Mouse (Mus musculus) CH12.LX (cell line): Measurements from ENCODE around the gene Rb1. TPM values are rescaled to one million over a fixed set of nuclear protein-coding genes. Genes with fewer than 3 reads are reported as not detected.

Source experiments
- DNase-seq: peaks from one replicate; pipeline ENCODE4 v3.0.0-alpha.2; 2013; ENCODE audit errors: extremely low read depth
- H3K27ac ChIP-seq: 2 replicates; pipeline ENCODE4 v1.5.1; 2012; ENCODE audit warnings: low read depth, mild to moderate bottlenecking, control low read depth, moderate library complexity; ENCODE audit not compliant: insufficient read depth
- H3K27me3 ChIP-seq: replicated peaks from 2 replicates; pipeline ENCODE3; 2012; ENCODE audit warnings: inconsistent platforms
- H3K36me3 ChIP-seq, 2 experiments: replicated peaks in 1 of 2; 2 replicates each; pipeline versions ENCODE3 to v1.6.1; 2012; ENCODE audit warnings: inconsistent platforms in 1 of 2, low read length in 1 of 2, mild to moderate bottlenecking in 1 of 2, mixed read lengths in 1 of 2, moderate library complexity in 1 of 2; ENCODE audit not compliant: control insufficient read depth in 1 of 2, insufficient read depth in 1 of 2
- H3K4me1 ChIP-seq, 2 experiments: 2 replicates each; pipeline ENCODE4 v1.6.1; 2012; ENCODE audit warnings: inconsistent platforms in 1 of 2, moderate library complexity in 1 of 2; ENCODE audit not compliant: insufficient read depth in 2 of 2, control insufficient read depth in 1 of 2
- H3K4me2 ChIP-seq: 2 replicates; pipeline ENCODE4 v1.6.1; 2012; ENCODE audit warnings: low read depth, mild to moderate bottlenecking, control low read depth; ENCODE audit not compliant: poor library complexity, insufficient read depth, severe bottlenecking
- H3K4me3 ChIP-seq, 3 experiments: fragments of 150-350 bp in 1 of 3; sonication (generic) in 1 of 3; replicated peaks in 1 of 3; 2 replicates each; pipeline versions ENCODE3 to v1.5.1; 2011 to 2012; ENCODE audit warnings: low read depth in 2 of 3, low read length in 2 of 3, mild to moderate bottlenecking in 2 of 3, moderate library complexity in 2 of 3, control low read depth in 1 of 3, improper control_type of control experiment in 1 of 3, inconsistent platforms in 1 of 3, mixed read lengths in 1 of 3; ENCODE audit not compliant: poor library complexity in 1 of 3
- H3K79me2 ChIP-seq: replicated peaks from 2 replicates; pipeline ENCODE4 v1.6.1; 2012; ENCODE audit warnings: mild to moderate bottlenecking, moderate library complexity; ENCODE audit not compliant: control insufficient read depth, poor library complexity, insufficient read depth, severe bottlenecking; ENCODE audit errors: extremely low read depth
- H3K9ac ChIP-seq: 2 replicates; pipeline ENCODE4 v1.6.1; 2012; ENCODE audit warnings: low read depth, mild to moderate bottlenecking, control low read depth, moderate library complexity; ENCODE audit not compliant: insufficient read depth
- H3K9me3 ChIP-seq: replicated peaks from 2 replicates; pipeline ENCODE3; 2012; ENCODE audit warnings: low read length, inconsistent platforms, mixed read lengths
- E2F4 ChIP-seq: IDR thresholded peaks from 2 replicates; pipeline ENCODE4 v1.6.1; 2011; ENCODE audit warnings: low read depth, low read length, improper control_type of control experiment; ENCODE audit not compliant: insufficient replicate concordance
- GABPA ChIP-seq: IDR thresholded peaks from 2 replicates; pipeline ENCODE4 v1.6.1; 2012; ENCODE audit warnings: low read depth, low read length, improper control_type of control experiment, inconsistent platforms; ENCODE audit not compliant: insufficient replicate concordance
- HCFC1 ChIP-seq: IDR thresholded peaks from 2 replicates; pipeline ENCODE4 v1.6.1; 2012; ENCODE audit warnings: low read depth, mild to moderate bottlenecking, inconsistent platforms, low read length, improper control_type of control experiment
- IRF4 ChIP-seq: IDR thresholded peaks from 2 replicates; pipeline ENCODE4 v1.6.1; 2014; ENCODE audit warnings: low read depth, mild to moderate bottlenecking, inconsistent platforms, low read length, improper control_type of control experiment
- JUN ChIP-seq: IDR thresholded peaks from 2 replicates; pipeline ENCODE4 v1.6.1; 2011; ENCODE audit warnings: low read depth, mild to moderate bottlenecking, low read length, improper control_type of control experiment, moderate library complexity; ENCODE audit not compliant: insufficient read depth
- JUND ChIP-seq: conservative IDR thresholded peaks from 2 replicates; pipeline ENCODE4 v1.6.1; 2011; ENCODE audit warnings: low read depth, low read length, improper control_type of control experiment
- MAFK ChIP-seq: IDR thresholded peaks from 2 replicates; pipeline ENCODE4 v1.6.1; 2011; ENCODE audit warnings: low read length, improper control_type of control experiment; ENCODE audit not compliant: insufficient replicate concordance
- MAX ChIP-seq: IDR thresholded peaks from 2 replicates; pipeline ENCODE4 v1.6.1; 2011; ENCODE audit warnings: low read length, improper control_type of control experiment
- MAZ ChIP-seq: IDR thresholded peaks from 2 replicates; pipeline ENCODE4 v1.6.1; 2012; ENCODE audit warnings: low read depth, mild to moderate bottlenecking, inconsistent platforms, low read length, improper control_type of control experiment, moderate library complexity
- MEF2A ChIP-seq: IDR thresholded peaks from 2 replicates; pipeline ENCODE4 v1.6.1; 2014; ENCODE audit warnings: low read depth, mild to moderate bottlenecking, inconsistent platforms, low read length, improper control_type of control experiment, borderline replicate concordance
- MXI1 ChIP-seq: IDR thresholded peaks from 2 replicates; pipeline ENCODE4 v1.6.1; 2011; ENCODE audit warnings: mild to moderate bottlenecking, low read depth, low read length, improper control_type of control experiment
- MYC ChIP-seq: IDR thresholded peaks from 2 replicates; pipeline ENCODE4 v1.6.1; 2011; ENCODE audit warnings: low read depth, mild to moderate bottlenecking, improper control_type of control experiment, low read length
- NRF1 ChIP-seq: IDR thresholded peaks from 2 replicates; pipeline ENCODE4 v1.6.1; 2014; ENCODE audit warnings: low read depth, mild to moderate bottlenecking, inconsistent platforms, low read length, improper control_type of control experiment, moderate library complexity
- PAX5 ChIP-seq: IDR thresholded peaks from 2 replicates; pipeline ENCODE4 v1.6.1; 2012; ENCODE audit warnings: low read length, inconsistent platforms, mixed read lengths
- SMC3 ChIP-seq: IDR thresholded peaks from 2 replicates; pipeline ENCODE4 v1.6.1; 2011; ENCODE audit warnings: low read depth, low read length, improper control_type of control experiment
- USF1 ChIP-seq: IDR thresholded peaks from 2 replicates; pipeline ENCODE4 v1.6.1; 2014; ENCODE audit warnings: low read depth, mild to moderate bottlenecking, inconsistent platforms, low read length, improper control_type of control experiment
- USF2 ChIP-seq: conservative IDR thresholded peaks from 2 replicates; pipeline ENCODE4 v1.6.1; 2011; ENCODE audit warnings: low read depth, low read length, improper control_type of control experiment
- ZC3H11A ChIP-seq: IDR thresholded peaks from 2 replicates; pipeline ENCODE4 v1.6.1; 2012; ENCODE audit warnings: low read depth, mild to moderate bottlenecking, inconsistent platforms, low read length, improper control_type of control experiment
- ZKSCAN1 ChIP-seq: IDR thresholded peaks from 2 replicates; pipeline ENCODE4 v1.6.1; 2012; ENCODE audit warnings: low read depth, inconsistent platforms, low read length, improper control_type of control experiment, borderline replicate concordance
- ZMIZ1 ChIP-seq: IDR thresholded peaks from 2 replicates; pipeline ENCODE4 v1.6.1; 2012; ENCODE audit warnings: low read depth, mild to moderate bottlenecking, inconsistent platforms, low read length, improper control_type of control experiment
- ZNF384 ChIP-seq: IDR thresholded peaks from 2 replicates; pipeline ENCODE4 v1.6.1; 2012; ENCODE audit warnings: low read depth, low read length, improper control_type of control experiment, inconsistent platforms
- dilution Hi-C: fragments of 300-500 bp; cut with MboI; formaldehyde crosslinking; loops from 2 replicates; pipeline ENCODE4 v1.14.3; 2020; ENCODE audit warnings: low sequenced_read_pairs; ENCODE audit not compliant: extremely low pct_unique_long_range_greater_than_20kb, extremely low pct_ligation_motif_present
- in situ Hi-C: fragments of 300-500 bp; cut with MboI; formaldehyde crosslinking; loops from 3 replicates; pipeline ENCODE4 v1.14.3; 2019; ENCODE audit warnings: low sequenced_read_pairs, low pct_ligation_motif_present, low pct_unique_long_range_greater_than_20kb, mixed read lengths
- polyA plus RNA-seq: library from polyadenylated mRNA; unstranded; fragments of >175 nt; gene quantifications from 2 replicates; pipeline ENCODE4 v1.2.1, GENCODE M21; 2012; ENCODE audit warnings: low read depth; ENCODE audit not compliant: insufficient read length
- total RNA-seq, 2 experiments: library from RNA; depleted of rRNA; stranded (reverse); fragments of 300-350 nt in 1 of 2; fragments of >200 nt in 1 of 2; gene quantifications; 2 replicates each; pipeline ENCODE4 v1.2.3; 2012 to 2014

Gene Rb1
- total and polyA plus RNA-seq, 3 experiments: 13.6 to 16.7 (median 15.2) TPM

- dilution Hi-C loops: no loop called here
- H3K4me2 ChIP-seq: no peak overlapping the region
- no peak overlapping the region for H3K9ac ChIP-seq
- H3K36me3 ChIP-seq: peaks cover 55 to 94% of the 10 kb centered on the region in 2 experiments
- H3K27ac ChIP-seq: no peak overlapping the region
- no peak overlapping the region for H3K4me3 ChIP-seq
- in situ Hi-C loops: no loop called here
- H3K9me3 ChIP-seq: no peaks in the 10 kb centered on the region
- H3K4me1 ChIP-seq: peaks cover 2 to 15% of the 10 kb centered on the region in 2 experiments; a peak in 3 of 4 replicates
- H3K27me3 ChIP-seq: no peaks in the 10 kb centered on the region
- H3K79me2 ChIP-seq: peaks cover 3% of the 10 kb centered on the region; the same call in 1 of the 2 replicates
- TF ChIP-seq MAX: no peak
- TF ChIP-seq MXI1: no peak
- no peak for TF ChIP-seq ZMIZ1
- no peak for TF ChIP-seq SMC3
- no peak for TF ChIP-seq JUND
- no peak for TF ChIP-seq HCFC1
- no peak for TF ChIP-seq USF2
- no peak for TF ChIP-seq ZC3H11A
- no peak for TF ChIP-seq JUN
- TF ChIP-seq USF1: no peak
- no peak for TF ChIP-seq GABPA
- TF ChIP-seq MYC: no peak
- no peak for TF ChIP-seq MEF2A
- no peak for DNase-seq
These were observed 45.2 kb upstream of the Rb1 start for GRCm38 (mm10) chr14:73370695-73371372.

DNA sequence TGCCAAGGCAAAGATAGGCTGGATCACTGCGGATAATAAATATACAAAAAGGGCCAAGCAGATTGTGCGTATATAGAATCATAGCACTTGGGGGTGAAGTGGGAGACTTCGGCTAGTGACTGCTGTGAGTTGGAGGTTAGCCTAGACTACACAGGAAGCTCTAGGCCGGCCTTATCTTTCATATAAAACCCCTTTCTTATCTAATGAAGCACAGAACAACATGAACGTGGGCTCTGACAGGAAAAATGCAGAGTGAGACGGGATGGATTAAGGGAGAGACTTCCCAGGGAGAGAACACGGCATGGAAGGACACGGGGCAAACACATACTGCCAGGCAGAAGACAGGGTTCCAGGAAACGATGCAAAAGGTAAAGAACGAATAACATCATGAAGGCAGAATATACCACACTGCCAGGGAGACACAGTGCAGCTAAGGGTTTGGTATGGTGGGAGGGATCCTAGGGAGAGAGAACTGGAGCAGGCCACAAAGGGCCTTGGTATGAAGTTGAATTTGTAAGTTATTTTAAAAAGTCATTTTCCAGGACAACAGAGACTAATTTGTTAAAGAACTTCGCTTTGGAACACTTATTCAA, 44.6 kb upstream of the Rb1 start:
- peaks cover 2% of the 10 kb centered on the region; the same call in 1 of the 2 replicates for H3K79me2 ChIP-seq
- in situ Hi-C loops (no loop called here), dilution Hi-C loops (no loop called here)
- no peak overlapping the region for H3K4me2 ChIP-seq
- H3K27me3 ChIP-seq: no peaks in the 10 kb centered on the region
- no peak overlapping the region for H3K9ac ChIP-seq
- TF ChIP-seq PAX5 (no peak), E2F4 (no peak), ZKSCAN1 (no peak), HCFC1 (no peak), JUN (no peak), NRF1 (no peak), ZNF384 (no peak), USF1 (no peak), MAZ (no peak), MAFK (no peak), GABPA (no peak), IRF4 (no peak)
- TF ChIP-seq, all 38 proteins: peak for 0
- Histone ChIP-seq H3K9me3 (no peaks in the 10 kb centered on the region), H3K4me1 (peaks cover 2 to 15% of the 10 kb centered on the region in 2 experiments; a peak in 3 of 4 replicates), H3K27ac (no peak overlapping the region), H3K4me3 (no peak overlapping the region), H3K36me3 (peaks cover 58 to 94% of the 10 kb centered on the region in 2 experiments)
- DNase-seq: no peak
